Mouse (Mus musculus): ENCODE measurements around the gene Tob1. TPM values are rescaled to one million over a fixed set of nuclear protein-coding genes. Genes with fewer than 3 reads are reported as not detected.
A peak's percentile ranks its signal among the peaks of the same experiment; 100 is the strongest.

The Tob1 gene
- total RNA-seq, 2 experiments from 2014 or later: 170 to 250 TPM

DNA sequence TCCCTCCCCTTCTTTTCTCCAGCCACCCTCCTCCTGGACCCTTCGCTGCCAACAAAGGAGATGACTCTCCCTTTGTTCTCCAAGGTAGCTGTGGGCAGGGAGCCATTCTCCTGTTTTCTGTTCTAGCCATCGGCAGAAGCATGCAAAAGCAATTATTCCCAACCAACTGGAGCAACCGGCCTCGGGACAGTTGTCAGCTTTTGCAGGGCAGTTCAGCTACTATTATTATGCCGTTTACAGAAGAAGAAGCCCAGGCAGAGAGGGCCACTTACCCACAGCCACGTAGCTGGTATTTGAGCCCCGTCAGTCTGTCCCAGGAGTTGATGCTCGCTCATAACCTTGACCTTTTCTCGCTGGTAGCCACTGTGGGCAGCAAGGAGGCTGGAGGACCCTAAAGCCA lies 17.2 kb downstream of the Tob1 start:
- no peak for DNase-seq (ENCODE audit: low spot score in 2 of 2)

GRCm38 (mm10) chr11:94229207-94229960 lies 18.1 kb downstream of the Tob1 start:
- no peak for DNase-seq (ENCODE audit: low spot score in 2 of 2)

DNA sequence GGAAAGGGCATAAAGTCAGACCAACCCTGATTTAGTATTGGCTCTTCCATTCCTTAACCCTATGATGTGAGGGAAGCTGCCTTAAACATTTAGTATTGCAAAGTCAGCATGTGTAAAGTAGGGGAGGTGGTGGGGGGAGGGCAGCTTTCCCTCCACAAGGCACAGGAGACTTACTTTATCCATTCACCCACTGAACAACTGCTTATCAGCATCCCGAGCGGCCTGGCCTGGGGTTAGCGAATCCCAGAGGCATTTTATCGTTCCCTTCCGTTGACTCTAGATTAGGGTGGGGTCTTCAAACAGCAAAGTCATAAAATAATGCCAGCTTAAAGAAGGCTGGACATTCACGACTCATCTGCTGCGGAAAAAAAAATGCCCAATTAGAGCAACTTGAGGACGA lies 19.0 kb downstream of the Tob1 start:
- no peak for DNase-seq (ENCODE audit: low spot score in 2 of 2)

- DNase-seq (ENCODE audit: low spot score in 2 of 2): no peak
Measured at GRCm38 (mm10) chr11:94231821-94232552, 20.7 kb downstream of the Tob1 start.

GRCm38 (mm10) chr11:94233405-94233804 lies 22.2 kb downstream of the Tob1 start:
- no peak for DNase-seq (ENCODE audit: low spot score in 2 of 2)

- DNase-seq (ENCODE audit: low spot score in 2 of 2): no peak
Measured at GRCm38 (mm10) chr11:94234380-94234779, 23.1 kb downstream of the Tob1 start.

DNA sequence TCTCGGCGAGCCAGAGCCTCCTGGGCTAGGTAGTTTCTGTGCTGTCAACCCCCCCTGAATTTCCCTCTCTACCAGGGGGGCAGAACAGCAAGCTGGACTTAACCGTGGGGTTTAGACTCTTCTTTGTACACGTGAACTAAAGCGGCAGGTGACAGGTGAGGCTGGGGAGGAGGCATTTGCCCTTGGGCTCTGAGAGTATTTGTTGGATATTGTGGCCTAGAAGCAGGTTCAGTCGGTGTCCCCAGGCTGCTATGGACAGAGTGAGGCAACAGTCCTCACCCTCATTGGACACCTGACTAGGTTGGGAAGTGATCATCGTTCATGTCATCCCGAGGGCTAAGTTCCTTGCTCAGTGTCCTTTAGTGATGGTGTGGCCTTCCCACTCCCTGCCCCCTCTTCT lies 23.6 kb downstream of the Tob1 start:
- no peak for DNase-seq (ENCODE audit: low spot score in 2 of 2)

DNA sequence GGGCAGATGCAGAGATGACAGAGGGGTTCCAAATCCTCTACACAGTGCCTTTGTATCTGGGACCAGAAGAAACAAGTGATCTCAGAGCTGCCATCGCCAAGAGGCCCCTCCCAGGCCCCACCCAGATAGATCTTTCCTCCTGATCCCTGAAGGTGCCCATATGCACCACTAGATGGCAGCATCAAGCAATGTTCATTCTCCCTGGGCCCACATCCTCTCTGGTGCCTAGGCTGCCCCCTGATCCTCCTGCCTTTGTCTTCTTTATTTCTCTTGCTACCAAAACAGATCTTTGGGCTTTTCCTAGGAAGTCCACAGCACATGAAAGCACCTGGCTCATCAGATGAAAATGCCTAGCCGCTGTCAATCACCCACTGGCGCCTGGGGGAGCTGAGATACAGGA lies 24.8 kb downstream of the Tob1 start:
- DNase-seq (ENCODE audit: low spot score in 2 of 2): peak in 1 of 2 experiments; percentile 51

- DNase-seq (ENCODE audit: low spot score in 2 of 2): no peak
Measured at GRCm38 (mm10) chr11:94238786-94239185, 27.5 kb downstream of the Tob1 start.

- no peak for DNase-seq (ENCODE audit: low spot score in 2 of 2)
Measured at GRCm38 (mm10) chr11:94239706-94240105, 28.5 kb downstream of the Tob1 start.

DNA sequence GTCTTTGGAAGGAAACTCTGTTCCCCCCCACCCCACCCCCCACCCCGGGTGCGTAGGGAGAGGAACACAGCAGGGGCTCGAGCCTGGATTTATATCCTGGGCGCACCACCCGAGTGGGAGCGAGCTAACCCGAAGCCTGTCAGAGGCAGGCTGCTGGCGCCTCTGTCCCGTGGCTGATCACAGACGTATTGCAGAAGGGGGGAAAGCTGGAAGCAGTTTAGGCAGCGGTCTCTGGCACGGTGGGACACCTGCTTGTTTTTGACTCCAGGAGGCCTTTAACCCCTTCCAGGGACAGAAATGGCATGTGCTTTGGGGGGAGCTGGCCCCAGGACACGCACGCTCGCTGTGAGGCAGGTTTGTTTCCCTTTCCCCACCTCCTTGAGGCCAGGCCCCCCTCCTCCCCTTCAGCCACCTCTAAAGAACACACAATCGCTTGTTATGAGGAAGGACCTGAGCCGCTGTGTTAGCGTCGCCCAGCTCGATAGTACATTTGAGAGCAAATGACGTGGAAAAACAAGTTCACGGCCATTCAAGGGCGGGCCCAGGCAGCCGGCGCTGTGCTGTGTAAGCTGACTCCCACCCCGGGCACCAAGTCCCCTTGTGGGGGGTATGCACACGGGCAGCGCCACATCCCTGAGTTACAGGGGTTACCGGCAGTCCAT lies 31.6 kb downstream of the Tob1 start:
- DNase-seq (ENCODE audit: low spot score in 2 of 2): no peak

GRCm38 (mm10) chr11:94243422-94244180 lies 32.3 kb downstream of the Tob1 start:
- DNase-seq (ENCODE audit: low spot score in 2 of 2): no peak

- no peak for DNase-seq (ENCODE audit: low spot score in 2 of 2)
Measured at GRCm38 (mm10) chr11:94244385-94244784, 33.1 kb downstream of the Tob1 start.

GRCm38 (mm10) chr11:94245955-94246788 lies 34.9 kb downstream of the Tob1 start, which contains the start of gene Wfikkn2:
Gene Wfikkn2 (minus strand): TSS chr11:94246005.
- no peak for DNase-seq (ENCODE audit: low spot score in 2 of 2)

DNA sequence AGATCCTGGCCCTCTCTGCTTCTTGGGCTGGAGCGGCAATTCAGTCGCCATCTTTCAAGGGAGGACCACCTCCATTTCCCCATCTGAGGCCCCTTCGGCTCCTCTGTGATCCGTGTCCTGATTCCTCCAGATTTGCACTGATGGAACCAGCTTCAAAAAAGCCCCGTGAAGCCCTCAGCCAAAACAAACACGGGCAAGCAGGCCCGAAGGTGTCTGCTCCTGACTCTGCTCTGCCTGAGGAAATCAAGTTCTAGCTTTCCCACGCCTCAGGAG lies 35.5 kb downstream of the Tob1 start:
- DNase-seq (ENCODE audit: low spot score in 2 of 2): no peak

DNA sequence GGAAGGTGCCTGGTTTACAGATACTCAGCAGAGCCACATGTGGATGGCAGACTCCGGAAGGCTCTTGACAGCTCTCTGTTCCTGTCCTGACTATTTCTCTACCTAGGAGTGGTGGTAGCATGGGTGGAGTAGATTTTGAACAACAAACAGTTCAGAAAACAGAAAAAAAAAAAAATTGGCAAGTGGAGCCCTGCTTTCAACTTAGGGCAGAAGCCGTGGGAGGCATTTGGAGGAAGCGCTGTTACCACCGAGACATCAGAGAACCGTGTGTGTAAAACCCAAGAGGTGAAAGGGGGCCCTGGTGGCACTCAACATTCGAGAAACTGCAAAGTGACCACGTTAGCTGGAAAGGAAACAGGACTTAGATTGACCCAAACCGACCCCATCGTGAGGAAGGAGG lies 41.9 kb downstream of the Tob1 start:
- no peak for DNase-seq (ENCODE audit: low spot score in 2 of 2)

- DNase-seq (ENCODE audit: low spot score in 2 of 2): no peak
Measured at GRCm38 (mm10) chr11:94253691-94254090, 42.4 kb downstream of the Tob1 start.

DNA sequence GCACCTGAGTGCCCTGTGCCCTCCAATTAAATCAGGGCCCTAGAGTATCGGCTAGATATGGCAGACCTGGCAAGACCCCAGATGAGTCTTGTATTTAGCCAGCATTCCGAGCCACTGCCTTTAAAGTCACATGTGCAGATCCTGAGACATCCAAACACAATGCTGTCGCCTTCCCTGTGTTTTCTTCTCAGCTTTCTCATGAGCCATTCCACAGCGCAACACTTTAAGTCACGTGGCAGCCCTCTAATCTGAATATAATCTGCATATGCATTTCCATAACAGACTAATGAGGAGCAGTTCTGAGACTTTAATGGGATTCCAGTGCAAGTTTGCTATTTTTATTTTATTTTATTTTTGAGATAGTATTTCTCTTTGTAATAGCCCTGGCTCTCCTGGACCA lies 44.5 kb downstream of the Tob1 start:
- no peak for DNase-seq (ENCODE audit: low spot score in 2 of 2)

DNA sequence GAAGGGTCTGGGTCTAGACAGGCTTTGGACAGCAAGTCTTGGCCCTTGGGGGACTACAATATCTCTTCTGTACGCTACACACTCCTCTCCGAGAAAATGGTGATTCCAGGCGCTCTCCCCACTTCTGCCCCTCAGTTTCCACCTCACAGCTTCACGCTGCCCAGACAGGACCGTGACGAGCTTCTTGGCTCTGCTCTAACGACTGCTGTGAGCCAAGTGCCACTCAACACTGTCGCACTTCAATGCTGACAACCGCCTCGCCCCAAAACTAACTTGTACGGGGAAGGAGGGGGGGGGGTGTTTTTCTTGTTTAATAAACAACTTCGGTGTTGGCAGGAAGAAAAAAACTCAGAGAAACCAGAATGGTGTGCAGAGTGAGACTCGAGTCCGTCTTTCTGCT lies 46.7 kb downstream of the Tob1 start:
- no peak for DNase-seq (ENCODE audit: low spot score in 2 of 2)

- no peak for DNase-seq (ENCODE audit: low spot score in 2 of 2)
Measured at GRCm38 (mm10) chr11:94259814-94260213, 48.6 kb downstream of the Tob1 start.

All from adrenal gland, adult 18-20 months (tissue).